Mouse (Mus musculus) c-Kit-positive CD71-negative TER-119-negative erythroid progenitor cells, embryonic 14.5 days (primary cell): Measurements from ENCODE around the gene Akr1e1.
"Not testable (repeated sequence)": the region's sequence is repeated elsewhere in the genome, so short reads cannot be mapped to it uniquely, and the experiment has no call there.

Experiments
- DNase-seq: peaks from one replicate; pipeline ENCODE4 v3.0.0-alpha.2; 2013; ENCODE audit warnings: low read depth

Akr1e1 gene

GRCm38 (mm10) chr13:4608961-4609409 is at the start of gene Akr1e1:
TSS of gene Akr1e1 (minus strand) at chr13:4609174.
- DNase-seq, result peak; percentile 61

GRCm38 (mm10) chr13:4658346-4658745 is 49.4 kb upstream of the Akr1e1 start:
- DNase-seq, result no peak

GRCm38 (mm10) chr13:4656277-4657146 is 47.5 kb upstream of the Akr1e1 start:
- DNase-seq, result no peak

DNA sequence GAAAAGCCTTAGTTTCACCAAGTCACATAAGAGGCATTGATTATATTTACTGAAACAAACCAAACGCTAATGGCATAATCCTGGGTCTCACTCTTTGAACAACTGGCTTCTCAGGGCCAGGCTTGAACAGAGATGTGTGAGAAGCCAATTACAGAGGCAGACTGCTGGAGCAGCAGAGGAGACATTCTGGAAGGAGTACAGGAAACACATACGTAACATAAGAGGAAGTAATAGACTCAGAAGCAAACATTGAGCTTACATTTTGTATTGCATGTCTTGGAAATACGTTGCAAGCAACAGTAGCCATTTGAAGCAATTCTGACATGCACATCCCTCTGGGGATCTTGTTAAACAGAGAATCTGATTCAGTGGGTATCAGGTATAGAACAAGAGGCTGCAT is 41.2 kb upstream of the Akr1e1 start:
- DNase-seq, result no peak

GRCm38 (mm10) chr13:4645248-4645647 is 36.3 kb upstream of the Akr1e1 start:
- no peak for DNase-seq

DNA sequence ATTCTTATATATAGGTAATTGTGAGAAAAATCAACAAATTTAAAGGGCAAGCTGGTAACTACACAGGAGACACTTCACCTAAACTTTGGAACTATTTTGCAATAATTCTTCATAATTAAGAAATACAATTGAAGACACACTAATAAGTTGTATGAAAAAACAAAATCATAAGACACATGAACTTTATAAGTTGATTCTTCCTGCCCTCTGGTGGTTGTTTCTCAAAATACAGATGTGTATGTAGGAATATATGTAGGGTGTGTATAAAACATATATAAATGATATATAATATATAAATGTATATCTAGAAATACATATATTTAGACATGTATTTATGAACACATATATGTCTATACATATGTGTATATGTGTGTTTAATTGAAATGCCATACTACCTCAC is 1.9 kb upstream of the Akr1e1 start:
- peak; percentile 19 for DNase-seq

DNA sequence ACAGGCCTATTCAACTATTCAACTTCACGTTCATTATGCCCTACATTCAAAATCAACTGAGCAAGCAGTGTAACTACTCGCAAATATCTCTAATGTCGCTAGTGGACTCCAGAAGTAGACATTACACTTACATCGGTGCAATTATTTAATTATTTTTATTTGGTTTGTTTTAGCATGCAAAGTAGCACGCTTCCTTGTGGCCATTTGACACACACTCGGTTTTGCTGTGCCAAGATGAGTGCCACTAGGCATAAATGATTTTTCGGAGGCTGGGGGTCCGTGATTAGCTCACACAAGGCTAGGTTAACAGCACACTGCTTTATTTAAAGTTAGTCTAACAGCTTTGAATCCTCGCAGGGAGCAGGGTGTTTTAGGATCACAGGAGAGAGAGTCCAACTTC is 444 bp downstream of the Akr1e1 start:
- DNase-seq, result no peak

- no peak for DNase-seq
Observed at GRCm38 (mm10) chr13:4606821-4607220, 2.2 kb downstream of the Akr1e1 start.

- not testable (repeated sequence) for DNase-seq
Observed at GRCm38 (mm10) chr13:4603431-4603830, 5.5 kb downstream of the Akr1e1 start.

DNA sequence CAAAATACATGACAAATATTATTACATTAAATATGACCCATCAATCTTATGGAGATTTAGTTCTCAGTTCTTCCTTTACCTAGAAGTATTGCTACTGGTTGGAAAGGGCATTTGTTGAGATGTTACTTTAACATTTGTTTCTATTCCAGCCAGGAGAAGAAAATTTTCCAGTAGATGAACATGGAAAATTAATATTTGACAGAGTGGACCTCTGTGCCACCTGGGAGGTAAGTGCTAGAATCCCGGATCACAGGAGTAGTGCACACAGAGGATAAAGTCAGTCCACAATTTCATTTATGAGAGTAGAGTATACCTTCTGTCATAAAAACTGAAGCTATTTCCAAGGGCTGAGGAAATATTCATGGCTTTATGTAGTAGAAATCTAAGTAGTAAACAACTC is 32.1 kb downstream of the Akr1e1 start:
- DNase-seq, result no peak

DNA sequence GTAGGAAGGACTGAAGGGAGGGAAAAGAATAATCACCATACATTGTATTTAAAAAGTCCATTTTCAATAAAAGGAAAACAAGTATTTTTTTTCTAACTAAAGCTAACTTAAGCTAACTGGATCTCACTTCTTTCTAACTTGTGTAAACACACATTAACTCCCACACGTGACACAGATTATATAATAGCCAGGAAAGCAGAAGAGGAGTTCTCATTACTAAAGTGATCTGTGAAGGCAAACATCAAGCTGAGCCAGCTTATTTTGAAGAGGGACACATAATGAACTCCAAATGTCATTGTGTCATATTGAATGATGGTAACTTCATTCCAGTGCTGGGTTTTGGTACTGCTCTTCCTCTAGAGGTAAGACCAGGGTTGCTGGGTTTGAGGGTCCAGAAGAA is 35.1 kb downstream of the Akr1e1 start, which contains the start of gene Akr1c21:
Gene Akr1c21, plus strand, starts transcription at position 205 of the 400 bp plus-strand sequence.
- no peak for DNase-seq

GRCm38 (mm10) chr13:4565996-4566395 is 43.0 kb downstream of the Akr1e1 start:
- DNase-seq, result no peak

DNA sequence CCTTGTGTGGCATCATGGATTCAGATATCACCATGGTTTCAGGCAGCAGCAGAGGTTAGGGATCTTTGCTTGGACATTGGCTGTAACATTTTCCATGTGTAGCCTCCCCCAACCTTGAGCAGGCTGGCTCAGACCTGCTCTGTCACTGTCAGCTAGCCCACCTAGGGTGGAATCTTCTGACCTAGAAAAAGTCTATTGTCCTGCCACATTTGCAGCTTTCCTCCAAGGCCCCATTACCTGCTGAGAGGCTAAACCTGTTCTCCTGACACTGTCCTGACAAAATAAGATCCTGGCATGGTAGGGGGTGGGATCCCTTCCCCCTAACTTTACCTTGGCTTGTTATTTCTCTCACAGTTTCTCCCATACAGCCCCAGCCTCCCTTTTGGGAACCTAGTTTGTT is 48.5 kb downstream of the Akr1e1 start:
- DNase-seq, result no peak

DNA sequence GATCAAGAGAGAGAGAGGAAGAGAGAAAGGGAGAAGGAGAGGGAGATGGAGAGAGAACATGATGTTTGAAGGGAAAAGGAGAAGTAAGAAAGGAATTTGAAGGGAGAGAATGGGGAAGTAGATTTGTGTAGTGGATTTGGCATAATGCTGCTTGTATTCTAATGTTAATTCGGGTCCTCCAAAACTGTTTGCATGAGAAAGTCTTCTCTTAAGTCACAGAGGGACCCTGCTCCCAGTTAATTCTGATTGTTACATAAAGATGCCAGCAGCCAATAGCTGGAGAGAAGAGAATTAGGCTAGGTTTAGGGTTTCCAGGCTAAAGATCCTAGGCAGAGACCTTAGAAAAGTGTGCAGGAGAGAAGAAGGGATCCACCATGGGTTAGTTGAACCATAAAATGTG is 49.8 kb downstream of the Akr1e1 start:
- no peak for DNase-seq
